Mouse (Mus musculus): Measurements from ENCODE around the gene Wdr73. TPM values are rescaled to one million over a fixed set of nuclear protein-coding genes. Genes with fewer than 3 reads are reported as not detected.

Gene Wdr73
- polyA plus RNA-seq, 1 experiment = 5.5 TPM

- H3K27ac ChIP-seq (ENCODE audit: insufficient read depth, low read depth, low read length) = no peak overlapping the region
- no peak for TF ChIP-seq CTCF (IDR thresholded peaks at IDR 0.05; ENCODE audit: extremely low read depth, insufficient read length, insufficient replicate concordance, low read depth, low read length)
- TF ChIP-seq POLR2A (IDR thresholded peaks at IDR 0.05; ENCODE audit: low read depth, low read length) = no peak
- peak overlapping the region; percentile 9 for H3K4me3 ChIP-seq (ENCODE audit: low read depth, low read length)
- H3K4me1 ChIP-seq (ENCODE audit: control insufficient read depth, insufficient read depth, insufficient read length, low read length) = peaks cover 11% of the 10 kb centered on the region; the same call in 1 of the 2 replicates
- H3K36me3 ChIP-seq (ENCODE audit: control insufficient read depth, insufficient read depth, low read length) = no peaks in the 10 kb centered on the region
- no peaks in the 10 kb centered on the region for H3K27me3 ChIP-seq (ENCODE audit: control insufficient read depth, insufficient read depth, low read length)
- 44% methylated on average over 15 of the region's 15 CpGs for WGBS
Observed at GRCm38 (mm10) chr7:80845621-80846279, 55.3 kb downstream of the Wdr73 start.

GRCm38 (mm10) chr7:80844691-80845090, 56.4 kb downstream of the Wdr73 start:
- Histone ChIP-seq H3K36me3 (ENCODE audit: control insufficient read depth, insufficient read depth, low read length) (no peaks in the 10 kb centered on the region), H3K27me3 (ENCODE audit: control insufficient read depth, insufficient read depth, low read length) (no peaks in the 10 kb centered on the region), H3K27ac (ENCODE audit: insufficient read depth, low read depth, low read length) (no peak overlapping the region), H3K4me1 (ENCODE audit: control insufficient read depth, insufficient read depth, insufficient read length, low read length) (peaks cover 14% of the 10 kb centered on the region; the same call in 1 of the 2 replicates), H3K4me3 (ENCODE audit: low read depth, low read length) (no peak overlapping the region)
- TF ChIP-seq CTCF (IDR thresholded peaks at IDR 0.05; ENCODE audit: extremely low read depth, insufficient read length, insufficient replicate concordance, low read depth, low read length) (no peak), POLR2A (IDR thresholded peaks at IDR 0.05; ENCODE audit: low read depth, low read length) (no peak)
- WGBS = 97% methylated on average over 12 of the region's 12 CpGs

- Histone ChIP-seq H3K27ac (ENCODE audit: insufficient read depth, low read depth, low read length) (no peak overlapping the region), H3K4me1 (ENCODE audit: control insufficient read depth, insufficient read depth, insufficient read length, low read length) (peaks cover 14% of the 10 kb centered on the region; the same call in 1 of the 2 replicates), H3K4me3 (ENCODE audit: low read depth, low read length) (no peak overlapping the region), H3K36me3 (ENCODE audit: control insufficient read depth, insufficient read depth, low read length) (no peaks in the 10 kb centered on the region), H3K27me3 (ENCODE audit: control insufficient read depth, insufficient read depth, low read length) (no peaks in the 10 kb centered on the region)
- WGBS = 95% methylated on average over 8 of the region's 8 CpGs
- TF ChIP-seq CTCF (IDR thresholded peaks at IDR 0.05; ENCODE audit: extremely low read depth, insufficient read length, insufficient replicate concordance, low read depth, low read length) = no peak
- no peak for TF ChIP-seq POLR2A (IDR thresholded peaks at IDR 0.05; ENCODE audit: low read depth, low read length)
Observed at GRCm38 (mm10) chr7:80843910-80844640, 57.0 kb downstream of the Wdr73 start.

- no peak overlapping the region for H3K4me3 ChIP-seq (ENCODE audit: low read depth, low read length)
- 95% methylated on average over 1 of the region's 1 CpGs for WGBS
- H3K4me1 ChIP-seq (ENCODE audit: control insufficient read depth, insufficient read depth, insufficient read length, low read length) = peaks cover 16% of the 10 kb centered on the region; the same call in 1 of the 2 replicates
- no peak overlapping the region for H3K27ac ChIP-seq (ENCODE audit: insufficient read depth, low read depth, low read length)
- TF ChIP-seq POLR2A (IDR thresholded peaks at IDR 0.05; ENCODE audit: low read depth, low read length) (no peak), CTCF (IDR thresholded peaks at IDR 0.05; ENCODE audit: extremely low read depth, insufficient read length, insufficient replicate concordance, low read depth, low read length) (no peak)
- H3K36me3 ChIP-seq (ENCODE audit: control insufficient read depth, insufficient read depth, low read length) = no peaks in the 10 kb centered on the region
- H3K27me3 ChIP-seq (ENCODE audit: control insufficient read depth, insufficient read depth, low read length) = no peaks in the 10 kb centered on the region
Observed at GRCm38 (mm10) chr7:80843176-80843575, 57.9 kb downstream of the Wdr73 start.

- WGBS = 46% methylated on average over 5 of the region's 5 CpGs
- H3K4me3 ChIP-seq (ENCODE audit: low read depth, low read length) = no peak overlapping the region
Observed at GRCm38 (mm10) chr7:80842132-80842531, 58.9 kb downstream of the Wdr73 start.

GRCm38 (mm10) chr7:80840937-80841336, 60.1 kb downstream of the Wdr73 start:
- no peak for TF ChIP-seq POLR2A (IDR thresholded peaks at IDR 0.05; ENCODE audit: low read depth, low read length)
- no peak for TF ChIP-seq CTCF (IDR thresholded peaks at IDR 0.05; ENCODE audit: extremely low read depth, insufficient read length, insufficient replicate concordance, low read depth, low read length)
- 41% methylated on average over 4 of the region's 4 CpGs for WGBS
- no peaks in the 10 kb centered on the region for H3K27me3 ChIP-seq (ENCODE audit: control insufficient read depth, insufficient read depth, low read length)

More at GRCm38 (mm10) chr7:80842132-80842531, 58.9 kb downstream of the Wdr73 start:
- Histone ChIP-seq H3K27ac (ENCODE audit: insufficient read depth, low read depth, low read length) (no peak overlapping the region), H3K4me1 (ENCODE audit: control insufficient read depth, insufficient read depth, insufficient read length, low read length) (peaks cover 18% of the 10 kb centered on the region; the same call in 1 of the 2 replicates), H3K36me3 (ENCODE audit: control insufficient read depth, insufficient read depth, low read length) (no peaks in the 10 kb centered on the region), H3K27me3 (ENCODE audit: control insufficient read depth, insufficient read depth, low read length) (no peaks in the 10 kb centered on the region)
- TF ChIP-seq POLR2A (IDR thresholded peaks at IDR 0.05; ENCODE audit: low read depth, low read length) (no peak), CTCF (IDR thresholded peaks at IDR 0.05; ENCODE audit: extremely low read depth, insufficient read length, insufficient replicate concordance, low read depth, low read length) (no peak)

More at GRCm38 (mm10) chr7:80840937-80841336, 60.1 kb downstream of the Wdr73 start:
- Histone ChIP-seq H3K4me3 (ENCODE audit: low read depth, low read length) (no peak overlapping the region), H3K27ac (ENCODE audit: insufficient read depth, low read depth, low read length) (no peak overlapping the region), H3K4me1 (ENCODE audit: control insufficient read depth, insufficient read depth, insufficient read length, low read length) (peaks cover 18% of the 10 kb centered on the region; the same call in 1 of the 2 replicates), H3K36me3 (ENCODE audit: control insufficient read depth, insufficient read depth, low read length) (no peaks in the 10 kb centered on the region)

Other genes with a start within 250 kb of the Wdr73 start
- gene Crtc3, start 212.4 kb downstream of the Wdr73 start, polyA plus RNA-seq (2012; rRNA removed) = 11.0 and 15.7 TPM in 2 replicates
- 16.5 and 28.9 TPM in 2 replicates for gene Iqgap1, start 75.3 kb downstream of the Wdr73 start, polyA plus RNA-seq (2012; rRNA removed)
- gene Zscan2, start 40.3 kb downstream of the Wdr73 start, polyA plus RNA-seq (2012; rRNA removed) = 1.3 and 1.8 TPM in 2 replicates
- gene Nmb, start 3.8 kb upstream of the Wdr73 start, polyA plus RNA-seq (2012; rRNA removed) = 2.0 and 2.3 TPM in 2 replicates
- gene Sec11a, start 46.5 kb upstream of the Wdr73 start, polyA plus RNA-seq (2012; rRNA removed) = 16.7 and 32.0 TPM in 2 replicates
- gene Zfp592, start 92.4 kb upstream of the Wdr73 start, polyA plus RNA-seq (2012; rRNA removed) = 13.4 and 21.8 TPM in 2 replicates
- 0.05 and 0.08 TPM in 2 replicates for gene Alpk3, start 156.3 kb upstream of the Wdr73 start, polyA plus RNA-seq (2012; rRNA removed)
- 40.5 and 94.4 TPM in 2 replicates for gene Slc28a1, start 213.5 kb upstream of the Wdr73 start, polyA plus RNA-seq (2012; rRNA removed)